Mouse (Mus musculus) frontal cortex, postnatal 36 days (tissue): ENCODE data around the gene Cmtr1.

ENCODE experiments used
- DNase-seq, 2 experiments: peaks; one replicate each; pipeline ENCODE4 v3.0.0; 2022; ENCODE audit warnings: low spot score in 2 of 2

The Cmtr1 gene

GRCm38 (mm10) chr17:29732522-29732921 lies 72.1 kb downstream of the Cmtr1 start:
- no peak for DNase-seq

GRCm38 (mm10) chr17:29736448-29737014 lies 76.1 kb downstream of the Cmtr1 start:
- DNase-seq, result no peak

- peak; percentile 40 to 42 for DNase-seq
These were observed 77.7 kb downstream of the Cmtr1 start for GRCm38 (mm10) chr17:29737849-29738804.

GRCm38 (mm10) chr17:29747466-29747865 lies 87.1 kb downstream of the Cmtr1 start:
- no peak for DNase-seq

GRCm38 (mm10) chr17:29754510-29754909 lies 94.1 kb downstream of the Cmtr1 start:
- no peak for DNase-seq
